ENCODE assay signal across 8 mouse cellular contexts in the genomic region with DNA sequence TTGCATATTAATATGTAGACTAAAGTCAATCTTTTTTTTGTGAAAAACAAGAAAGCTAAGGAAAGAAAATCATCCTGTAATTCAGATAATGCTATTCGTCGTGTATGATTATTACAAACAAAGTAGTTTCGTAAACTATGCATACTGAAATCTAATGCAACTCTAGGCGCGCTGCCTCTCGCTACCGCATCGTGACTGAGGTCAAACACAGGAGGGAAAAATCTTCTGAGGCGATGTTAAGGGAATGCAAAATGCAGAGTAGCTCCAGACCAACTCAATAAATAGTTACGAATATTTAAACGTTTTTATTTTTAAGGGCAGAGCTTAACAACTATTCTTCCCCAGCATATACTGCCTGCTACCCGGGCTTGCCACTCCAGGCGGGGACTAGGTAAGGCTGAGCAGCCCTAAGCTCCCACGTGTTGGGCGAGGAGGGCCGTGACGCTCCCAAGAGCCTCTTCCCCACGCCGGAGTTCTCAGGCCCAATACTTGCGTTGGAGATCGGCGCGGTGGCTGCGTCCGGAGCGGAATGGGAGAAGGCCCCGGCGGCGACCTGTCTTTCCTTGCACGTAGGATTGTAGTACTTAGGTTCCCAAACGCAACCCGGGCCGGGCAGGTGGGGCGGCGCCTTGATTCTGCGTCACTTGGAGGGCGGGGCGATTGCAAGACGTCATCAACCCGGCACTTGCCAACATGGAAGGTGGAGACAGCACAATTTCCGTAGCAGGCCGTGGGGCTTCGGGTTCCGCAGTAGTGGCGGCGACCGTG. TPM values are rescaled to one million over a fixed set of nuclear protein-coding genes. Genes with fewer than 3 reads are reported as not detected.
DNase-seq lines count a peak whose midpoint lies in the region; ATAC-seq and TF ChIP-seq lines count a peak whose summit lies in the region.

A gene (minus strand): TSS at position 630 of the 768 bp plus-strand sequence.
A gene (plus strand): TSS at position 673 of the 768 bp plus-strand sequence.

- no peak for TF ChIP-seq CTCF in CH12.LX (conservative IDR thresholded peaks at IDR 0.05 in 1 of 2, IDR thresholded peaks at IDR 0.05 in 1 of 2; ENCODE audit: low read depth in 2 of 2, low read length in 2 of 2)
- TF ChIP-seq CTCF in heart, postnatal 0 days (IDR thresholded peaks at IDR 0.05; ENCODE audit: low read depth) = no peak
- TF ChIP-seq CTCF in liver, postnatal 0 days (IDR thresholded peaks at IDR 0.05; ENCODE audit: low read depth) = no peak

- H3K27ac ChIP-seq in CH12.LX (ENCODE audit: insufficient read depth, low read depth) = peak within 1 kb of the TSS; percentile 83
- no peak within 1 kb of the TSS for H3K27ac ChIP-seq in forebrain, embryonic 11.5 days (ENCODE audit: low read depth, low read length)
- H3K27ac ChIP-seq in heart, postnatal 0 days (ENCODE audit: low read depth) = peak within 1 kb of the TSS; percentile 91
- H3K27ac ChIP-seq in liver, postnatal 0 days (ENCODE audit: low read depth) = peak within 1 kb of the TSS; percentile 72
- peak within 1 kb of the TSS; percentile 71; the same call in 1 of the 2 replicates for H3K27ac ChIP-seq in neural tube, embryonic 14.5 days (ENCODE audit: low read depth, low read length)

- dilution Hi-C loops in CH12.LX (cut with MboI; ENCODE audit: extremely low pct_ligation_motif_present, extremely low pct_unique_long_range_greater_than_20kb, low sequenced_read_pairs) = no loop called here

- WGBS in forebrain, embryonic 11.5 days = under 1% methylated on average over 47 of the region's 47 CpGs
- under 1% methylated on average over 47 of the region's 47 CpGs for WGBS in heart, postnatal 0 days
- under 1% methylated on average over 47 of the region's 47 CpGs for WGBS in large intestine, adult 2 months
- WGBS in liver, postnatal 0 days (ENCODE audit: insufficient replicate concordance) = under 1% methylated on average over 47 of the region's 47 CpGs
- WGBS in neural tube, embryonic 14.5 days = under 1% methylated on average over 47 of the region's 47 CpGs

- in situ Hi-C loops in CH12.LX (cut with MboI; ENCODE audit: low pct_ligation_motif_present, low pct_unique_long_range_greater_than_20kb, low sequenced_read_pairs) = no loop called here

- H3K79me2 ChIP-seq in CH12.LX (replicated peaks; ENCODE audit: control insufficient read depth, extremely low read depth, insufficient read depth, poor library complexity, severe bottlenecking) = peaks cover 8% of the 10 kb centered on the region

- TF ChIP-seq RAD21 in CH12.LX (IDR thresholded peaks at IDR 0.05; ENCODE audit: low read depth, low read length) = no peak

- H3K36me3 ChIP-seq in CH12.LX (replicated peaks in 1 of 2; ENCODE audit: control insufficient read depth in 1 of 2, insufficient read depth in 1 of 2, low read length in 1 of 2) = peaks cover 4 to 27% of the 10 kb centered on the region in 2 experiments
- no peaks in the 10 kb centered on the region for H3K36me3 ChIP-seq in forebrain, embryonic 11.5 days (ENCODE audit: control insufficient read depth, insufficient read depth, low read length)
- H3K36me3 ChIP-seq in heart, postnatal 0 days (replicated peaks; ENCODE audit: control insufficient read depth, insufficient read depth, low read length) = no peaks in the 10 kb centered on the region
- H3K36me3 ChIP-seq in liver, postnatal 0 days (replicated peaks; ENCODE audit: insufficient read depth, low read length) = 0 out of 2 replicates have a peak, but pooled peaks cover 1% of the 10 kb centered on the region
- no peaks in the 10 kb centered on the region for H3K36me3 ChIP-seq in neural tube, embryonic 14.5 days (ENCODE audit: control insufficient read depth, insufficient read depth, low read length)

- H3K4me2 ChIP-seq in CH12.LX (ENCODE audit: insufficient read depth, low read depth, poor library complexity, severe bottlenecking) = peak within 1 kb of the TSS; percentile 90
- peak within 1 kb of the TSS; percentile 59 for H3K4me2 ChIP-seq in forebrain, embryonic 11.5 days (ENCODE audit: low read depth, low read length, severe bottlenecking)
- peak within 1 kb of the TSS; percentile 68 for H3K4me2 ChIP-seq in heart, postnatal 0 days (ENCODE audit: low read depth, low read length)
- H3K4me2 ChIP-seq in liver, postnatal 0 days (ENCODE audit: low read depth, low read length) = peak within 1 kb of the TSS; percentile 73
- peak within 1 kb of the TSS; percentile 84 for H3K4me2 ChIP-seq in neural tube, embryonic 14.5 days (ENCODE audit: low read depth, low read length)

- peaks cover 0 to 27% of the 10 kb centered on the region in 2 experiments; a peak in 2 of 4 replicates for H3K4me1 ChIP-seq in CH12.LX (ENCODE audit: control insufficient read depth in 1 of 2, insufficient read depth in 2 of 2)
- H3K4me1 ChIP-seq in forebrain, embryonic 11.5 days (replicated peaks; ENCODE audit: control insufficient read depth, insufficient read depth, low read length) = peaks cover 3% of the 10 kb centered on the region; the same call in 1 of the 2 replicates
- peaks cover 5% of the 10 kb centered on the region for H3K4me1 ChIP-seq in heart, postnatal 0 days (ENCODE audit: control insufficient read depth, insufficient read depth)
- H3K4me1 ChIP-seq in liver, postnatal 0 days (ENCODE audit: insufficient read depth) = peaks cover 7% of the 10 kb centered on the region
- peaks cover 8% of the 10 kb centered on the region; the same call in 1 of the 2 replicates for H3K4me1 ChIP-seq in neural tube, embryonic 14.5 days (ENCODE audit: control insufficient read depth, insufficient read depth, low read length)

- ATAC-seq in forebrain, embryonic 11.5 days (replicated peaks; ENCODE audit: low FRiP score) = peak; percentile 97
- peak; percentile 94 for ATAC-seq in heart, postnatal 0 days (ENCODE audit: insufficient read depth, low read depth)
- peak; percentile 98 for ATAC-seq in liver, postnatal 0 days
- ATAC-seq in neural tube, embryonic 14.5 days (ENCODE audit: low read depth) = peak; percentile 98

- peak; percentile 90 for DNase-seq in CH12.LX (ENCODE audit: extremely low read depth)
- DNase-seq in c-Kit-positive CD71-positive TER-119-negative erythroid progenitor cells, embryonic 14.5 days (ENCODE audit: low read depth) = peak; percentile 86
- DNase-seq in forebrain, embryonic 11.5 days (ENCODE audit: low spot score) = peak; percentile 98
- peak; percentile 76 for DNase-seq in heart, postnatal 0 days (ENCODE audit: low spot score)
- peak; percentile 74 for DNase-seq in large intestine, adult 2 months (ENCODE audit: low read depth, low spot score)
- DNase-seq in liver, postnatal 0 days = peak; percentile 97
- peak; percentile 98 for DNase-seq in testis, postnatal 10 days (ENCODE audit: low spot score)

- H3K9me3 ChIP-seq in CH12.LX (replicated peaks; ENCODE audit: low read length) = no peaks in the 10 kb centered on the region
- H3K9me3 ChIP-seq in forebrain, embryonic 11.5 days (ENCODE audit: control insufficient read depth, low read length) = no peaks in the 10 kb centered on the region
- no peaks in the 10 kb centered on the region for H3K9me3 ChIP-seq in heart, postnatal 0 days (replicated peaks; ENCODE audit: control insufficient read depth, low read length)
- no peaks in the 10 kb centered on the region for H3K9me3 ChIP-seq in liver, postnatal 0 days (ENCODE audit: low read length)
- no peaks in the 10 kb centered on the region for H3K9me3 ChIP-seq in neural tube, embryonic 14.5 days (ENCODE audit: control insufficient read depth, low read length)

- peak within 1 kb of the TSS; percentile 65 to 97 (median 78) for H3K4me3 ChIP-seq in CH12.LX (replicated peaks in 1 of 3; ENCODE audit: low read depth in 2 of 3, low read length in 2 of 3, poor library complexity in 1 of 3)
- peak within 1 kb of the TSS; percentile 84 for H3K4me3 ChIP-seq in forebrain, embryonic 11.5 days (ENCODE audit: low read depth, low read length)
- peak within 1 kb of the TSS; percentile 92 for H3K4me3 ChIP-seq in heart, postnatal 0 days (ENCODE audit: low read depth, low read length)
- peak within 1 kb of the TSS; percentile 73 for H3K4me3 ChIP-seq in liver, postnatal 0 days (ENCODE audit: low read depth, low read length)
- H3K4me3 ChIP-seq in neural tube, embryonic 14.5 days (ENCODE audit: low read depth, low read length) = peak within 1 kb of the TSS; percentile 84

- TF ChIP-seq EP300 in CH12.LX (IDR thresholded peaks at IDR 0.05; ENCODE audit: low read length) = no peak
- no peak for TF ChIP-seq EP300 in heart, postnatal 0 days (IDR thresholded peaks at IDR 0.05; ENCODE audit: low read depth)
- TF ChIP-seq EP300 in liver, postnatal 0 days (IDR thresholded peaks at IDR 0.05; ENCODE audit: low read depth) = peak; percentile 39; the same call in 1 of the 2 replicates

- H3K27me3 ChIP-seq in CH12.LX (replicated peaks) = no peaks in the 10 kb centered on the region
- H3K27me3 ChIP-seq in forebrain, embryonic 11.5 days (ENCODE audit: control insufficient read depth, insufficient read depth, low read length) = no peaks in the 10 kb centered on the region
- H3K27me3 ChIP-seq in heart, postnatal 0 days (ENCODE audit: control insufficient read depth, insufficient read depth, low read length) = no peaks in the 10 kb centered on the region
- H3K27me3 ChIP-seq in liver, postnatal 0 days (ENCODE audit: insufficient read depth, low read length) = no peaks in the 10 kb centered on the region
- H3K27me3 ChIP-seq in neural tube, embryonic 14.5 days (ENCODE audit: control insufficient read depth, insufficient read depth, low read length) = no peaks in the 10 kb centered on the region

- TF ChIP-seq POLR2A in CH12.LX (IDR thresholded peaks at IDR 0.05; ENCODE audit: low read depth, low read length) = peak; percentile 92

- peak within 1 kb of the TSS; percentile 70 for H3K9ac ChIP-seq in CH12.LX (ENCODE audit: insufficient read depth, low read depth)
- H3K9ac ChIP-seq in forebrain, embryonic 11.5 days (ENCODE audit: low read length) = peak within 1 kb of the TSS; percentile 82
- H3K9ac ChIP-seq in heart, postnatal 0 days (replicated peaks; ENCODE audit: low read depth, low read length) = peak within 1 kb of the TSS; percentile 84
- peak within 1 kb of the TSS; percentile 81 for H3K9ac ChIP-seq in liver, postnatal 0 days (replicated peaks)
- peak within 1 kb of the TSS; percentile 72 for H3K9ac ChIP-seq in neural tube, embryonic 14.5 days (replicated peaks; ENCODE audit: low read depth, low read length)

RNA-seq across cellular contexts. Expression of the first gene that starts in this region (rescaled TPM):
- total RNA-seq in CH12.LX (2012; rRNA removed) (16.1 and 17.9 TPM in 2 replicates), CH12.LX (2014; rRNA removed) (32.8 and 37.0 TPM in 2 replicates)
- 23.2 and 26.2 TPM in 2 replicates for polyA plus RNA-seq in CH12.LX (2012; ENCODE audit: insufficient read length, low read depth)
- polyA plus RNA-seq in forebrain, embryonic 11.5 days (2014; fragmentation: Nextera tagmentation; extraction: Ambion mirVana) = 13.4 and 13.5 TPM in 2 replicates
- total RNA-seq in heart, postnatal 0 days (2014; rRNA removed; ENCODE audit: low replicate concordance) = 2.2 and 3.2 TPM in 2 replicates
- 7.6 and 7.7 TPM in 2 replicates for polyA plus RNA-seq in heart, postnatal 0 days (2015; fragmentation: Nextera tagmentation; extraction: Ambion mirVana)
- polyA plus RNA-seq in large intestine, adult 2 months (2012; rRNA removed) = 2.0 TPM in 2 replicates
- polyA plus RNA-seq in liver, postnatal 0 days (2015; fragmentation: Nextera tagmentation; extraction: Ambion mirVana) = 3.8 and 4.8 TPM in 2 replicates
- 7.3 and 9.0 TPM in 2 replicates for polyA plus RNA-seq in neural tube, embryonic 14.5 days (2014; fragmentation: Nextera tagmentation; extraction: Ambion mirVana)

RNA-seq across cellular contexts. Expression of the second gene that starts in this region (rescaled TPM):
- total RNA-seq in CH12.LX (2012; rRNA removed) (31.6 and 34.8 TPM in 2 replicates), CH12.LX (2014; rRNA removed) (40.6 and 42.7 TPM in 2 replicates)
- polyA plus RNA-seq in CH12.LX (2012; ENCODE audit: insufficient read length, low read depth) = 32.0 and 39.3 TPM in 2 replicates
- polyA plus RNA-seq in forebrain, embryonic 11.5 days (2014; fragmentation: Nextera tagmentation; extraction: Ambion mirVana) = 30.4 and 35.2 TPM in 2 replicates
- 58.4 and 79.4 TPM in 2 replicates for total RNA-seq in heart, postnatal 0 days (2014; rRNA removed; ENCODE audit: low replicate concordance)
- polyA plus RNA-seq in heart, postnatal 0 days (2015; fragmentation: Nextera tagmentation; extraction: Ambion mirVana) = 19.7 and 22.4 TPM in 2 replicates
- polyA plus RNA-seq in large intestine, adult 2 months (2012; rRNA removed) = 10.6 and 21.2 TPM in 2 replicates
- 6.4 and 6.6 TPM in 2 replicates for polyA plus RNA-seq in liver, postnatal 0 days (2015; fragmentation: Nextera tagmentation; extraction: Ambion mirVana)
- polyA plus RNA-seq in neural tube, embryonic 14.5 days (2014; fragmentation: Nextera tagmentation; extraction: Ambion mirVana) = 40.1 and 43.5 TPM in 2 replicates
